Mouse (Mus musculus) intestine, embryonic 14.5 days (tissue): Measurements from ENCODE around the gene Wipf1. TPM values are rescaled to one million over a fixed set of nuclear protein-coding genes. Genes with fewer than 3 reads are reported as not detected.
"Not testable (repeated sequence)": the region's sequence is repeated elsewhere in the genome, so short reads cannot be mapped to it uniquely, and the experiment has no call there.

ENCODE experiments used
- ATAC-seq: fragments of 200-750 bp; cut with Nextera tagmentation; replicated peaks from 2 replicates; pipeline ENCODE4 v1.8.0; 2017; ENCODE audit warnings: low read depth, moderate number of reproducible peaks, moderate TSS enrichment, moderate library complexity; ENCODE audit not compliant: low FRiP score, low TSS enrichment
- DNase-seq: peaks from one replicate; pipeline ENCODE4 v3.0.0-alpha.2; 2018; ENCODE audit warnings: low spot score
- H3K27ac ChIP-seq: fragments of 300-500 bp; sonication (generic); 2 replicates; pipeline ENCODE4 v1.5.1; 2014; ENCODE audit warnings: low read depth, mild to moderate bottlenecking, control low read depth
- H3K27me3 ChIP-seq: fragments of 300-500 bp; sonication (generic); replicated peaks from 2 replicates; pipeline ENCODE4 v1.6.1; 2014; ENCODE audit warnings: low read length, control low read depth; ENCODE audit not compliant: control insufficient read depth, insufficient read depth
- H3K36me3 ChIP-seq: fragments of 300-500 bp; sonication (generic); 2 replicates; pipeline ENCODE4 v1.6.1; 2014; ENCODE audit warnings: low read length, control low read depth; ENCODE audit not compliant: control insufficient read depth, insufficient read depth
- H3K4me1 ChIP-seq: fragments of 300-500 bp; sonication (generic); replicated peaks from 2 replicates; pipeline ENCODE4 v1.6.1; 2014; ENCODE audit warnings: low read length, control low read depth, mixed read lengths; ENCODE audit not compliant: control insufficient read depth, insufficient read depth
- H3K4me2 ChIP-seq: fragments of 300-500 bp; sonication (generic); 2 replicates; pipeline ENCODE4 v1.6.1; 2014; ENCODE audit warnings: low read length
- H3K4me3 ChIP-seq: fragments of 300-500 bp; sonication (generic); 2 replicates; pipeline ENCODE4 v1.5.1; 2014; ENCODE audit warnings: low read depth, low read length, control low read depth, mixed read lengths
- H3K9ac ChIP-seq: fragments of 300-500 bp; sonication (generic); 2 replicates; pipeline ENCODE4 v1.6.1; 2014; ENCODE audit warnings: mild to moderate bottlenecking, low read length
- H3K9me3 ChIP-seq: fragments of 300-500 bp; sonication (generic); 2 replicates; pipeline ENCODE4 v1.6.1; 2016; ENCODE audit warnings: low read length, control low read depth; ENCODE audit not compliant: control insufficient read depth
- WGBS: fragments of 180-500 bp; shearing (Covaris S2); extraction: QIAGEN DNeasy Blood & Tissue Kit; methylation state at CpG from one replicate; pipeline ENCODE4 v1.1.7; 2014; 5-methylcytosine and 5-hydroxymethylcytosine counted together
- polyA plus RNA-seq: library from polyadenylated mRNA; unstranded; fragments of >200 nt; fragmentation: Nextera tagmentation; extraction: Ambion mirVana; gene quantifications from 2 replicates; pipeline ENCODE4 v1.2.1, GENCODE M21; 2014

The Wipf1 gene
- polyA plus RNA-seq, 1 experiment from 2014 or later, result 13.6 TPM

DNA sequence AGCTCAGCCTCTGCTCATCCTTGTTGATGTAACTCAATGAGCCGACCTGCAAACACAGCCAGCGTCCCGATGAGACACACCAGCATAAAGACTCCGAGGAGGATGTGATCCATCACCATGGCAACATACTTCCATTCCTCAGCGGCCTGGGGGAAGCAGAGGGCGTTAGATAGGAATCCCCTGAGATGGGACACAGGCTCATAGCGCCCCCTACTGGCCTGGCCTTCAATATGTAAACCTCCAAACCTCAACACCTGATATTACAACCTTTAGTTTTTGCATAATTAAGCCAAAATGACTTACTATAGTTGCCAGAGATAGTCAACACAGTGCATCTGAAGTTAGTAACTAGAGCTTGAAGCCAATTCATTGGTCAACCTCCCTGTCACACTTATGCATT lies 36.6 kb upstream of the Wipf1 start:
- Histone ChIP-seq H3K9me3 (no peaks in the 10 kb centered on the region), H3K9ac (no peak overlapping the region), H3K4me1 (no peaks in the 10 kb centered on the region; the same call in 1 of the 2 replicates), H3K36me3 (no peaks in the 10 kb centered on the region), H3K27me3 (no peaks in the 10 kb centered on the region), H3K4me3 (no peak overlapping the region), H3K4me2 (no peak overlapping the region), H3K27ac (no peak overlapping the region)
- no peak for ATAC-seq
- no peak for DNase-seq
- WGBS, result 16% methylated on average over 7 of the region's 7 CpGs

DNA sequence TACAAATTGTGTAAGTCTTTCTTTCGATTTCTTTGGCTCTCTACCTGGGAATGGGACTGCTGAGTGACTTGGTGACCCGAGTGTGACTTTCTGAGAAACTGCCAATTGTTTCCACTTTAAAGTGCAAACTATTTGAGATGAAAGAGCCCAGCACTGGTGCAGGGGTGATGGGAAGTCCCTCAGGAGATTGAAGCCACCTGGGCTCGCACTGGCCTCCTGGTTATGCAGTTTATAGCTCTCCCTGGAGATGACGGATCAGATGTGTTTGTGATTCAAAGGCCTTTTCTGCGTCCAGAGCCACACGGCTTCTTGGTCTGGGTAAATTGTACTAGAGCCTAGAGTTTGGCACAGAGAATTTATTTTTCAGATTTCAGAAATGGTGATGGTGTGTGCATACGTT lies 34.2 kb upstream of the Wipf1 start:
- WGBS, result 49% methylated on average over 7 of the region's 7 CpGs
- no peak for ATAC-seq
- no peak overlapping the region for H3K4me3 ChIP-seq
- no peaks in the 10 kb centered on the region for H3K9me3 ChIP-seq
- no peak overlapping the region for H3K27ac ChIP-seq
- no peaks in the 10 kb centered on the region for H3K36me3 ChIP-seq
- no peak overlapping the region for H3K9ac ChIP-seq
- H3K27me3 ChIP-seq, result no peaks in the 10 kb centered on the region
- H3K4me2 ChIP-seq, result no peak overlapping the region
- no peak for DNase-seq
- no peaks in the 10 kb centered on the region; the same call in 1 of the 2 replicates for H3K4me1 ChIP-seq

DNA sequence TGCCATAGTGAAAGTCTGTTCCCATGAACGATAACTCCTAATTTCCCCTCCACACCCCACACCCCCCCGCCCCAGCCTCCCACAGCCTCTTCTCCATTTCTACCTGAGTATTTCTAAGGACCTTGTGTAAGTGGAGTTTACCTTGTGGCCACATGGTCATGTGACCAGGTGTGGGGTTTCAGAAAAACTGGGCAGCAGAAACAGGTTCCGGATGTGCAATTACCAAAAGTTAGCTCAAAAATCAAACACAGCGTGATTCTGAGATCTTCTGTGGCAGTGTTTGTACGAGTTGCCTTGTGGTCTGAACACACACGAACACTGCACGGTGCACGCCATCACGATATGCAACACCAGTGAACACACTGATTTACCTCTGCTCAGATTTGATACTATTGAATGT lies 33.1 kb upstream of the Wipf1 start:
- Histone ChIP-seq H3K9me3 (no peaks in the 10 kb centered on the region), H3K27me3 (no peaks in the 10 kb centered on the region), H3K4me3 (no peak overlapping the region), H3K4me2 (no peak overlapping the region), H3K27ac (no peak overlapping the region), H3K36me3 (no peaks in the 10 kb centered on the region), H3K4me1 (no peaks in the 10 kb centered on the region; the same call in 1 of the 2 replicates), H3K9ac (no peak overlapping the region)
- ATAC-seq, result no peak
- DNase-seq, result no peak
- 94% methylated on average over 9 of the region's 9 CpGs for whole genome bisulfite sequencing

DNA sequence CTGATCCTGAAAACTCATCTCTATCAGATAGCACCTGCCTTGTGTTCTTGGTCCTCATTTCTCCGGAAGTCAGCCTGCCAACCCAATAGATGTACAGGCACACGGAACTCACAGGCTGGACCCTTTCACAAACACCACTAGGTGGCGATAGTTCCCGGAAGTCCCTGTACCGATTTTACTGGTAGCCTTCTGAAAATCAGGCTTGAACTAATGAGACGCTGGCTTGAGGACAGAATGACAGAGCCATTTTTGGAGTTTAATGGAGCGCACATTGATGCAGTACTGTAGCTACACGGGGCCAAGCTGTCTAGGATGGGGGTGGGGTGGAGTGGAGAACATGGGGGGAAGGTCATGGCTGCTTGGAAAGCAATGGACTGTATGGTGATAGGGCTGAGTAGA lies 32.1 kb upstream of the Wipf1 start:
- ATAC-seq, result peak; percentile 69; the same call in 1 of the 2 replicates
- no peak overlapping the region for H3K27ac ChIP-seq
- peak overlapping the region; percentile 74 for H3K4me2 ChIP-seq
- peak overlapping the region; percentile 38 for H3K4me3 ChIP-seq
- H3K9ac ChIP-seq, result no peak overlapping the region
- DNase-seq, result peak; percentile 68
- H3K4me1 ChIP-seq, result no peaks in the 10 kb centered on the region; the same call in 1 of the 2 replicates
- no peaks in the 10 kb centered on the region for H3K27me3 ChIP-seq
- H3K9me3 ChIP-seq, result no peaks in the 10 kb centered on the region
- WGBS, result 9% methylated on average over 8 of the region's 8 CpGs
- no peaks in the 10 kb centered on the region for H3K36me3 ChIP-seq

DNA sequence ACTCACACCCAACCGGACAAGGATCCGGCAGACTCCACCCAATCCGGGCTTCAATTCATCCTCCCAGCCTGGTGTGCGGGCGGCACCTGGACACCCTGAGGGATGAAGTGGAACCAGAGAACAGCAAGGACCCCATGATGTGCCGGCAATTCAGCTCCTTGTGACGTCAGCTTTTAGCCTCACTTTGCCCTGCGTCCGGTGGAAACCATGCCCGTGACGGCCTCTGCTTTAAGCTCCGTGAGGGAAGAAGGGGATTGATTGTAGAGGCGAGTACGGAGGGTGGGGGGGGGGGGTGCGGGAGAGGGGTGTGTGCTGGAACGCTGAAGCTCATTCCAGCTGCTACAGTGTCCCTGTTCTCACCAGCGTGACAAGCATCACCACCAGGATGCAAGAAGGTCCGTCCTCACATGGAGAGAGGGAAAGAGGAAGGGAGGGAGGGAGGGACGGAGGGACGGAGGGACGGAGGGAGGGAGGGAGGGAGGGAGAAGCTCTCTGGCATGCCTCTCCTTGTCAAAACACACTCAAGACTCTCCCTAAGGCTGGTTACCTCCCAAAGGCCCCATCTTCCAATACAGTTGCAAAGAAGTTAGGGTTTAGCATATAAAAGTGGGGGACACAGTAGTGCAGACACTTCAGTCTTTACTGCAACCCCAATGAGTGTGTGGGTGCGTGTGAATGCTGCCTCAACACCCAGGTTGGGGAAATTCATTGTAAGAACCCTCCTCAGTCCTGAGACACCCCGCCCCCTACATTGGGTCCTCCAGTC lies 31.5 kb upstream of the Wipf1 start:
- Histone ChIP-seq H3K4me3 (peak overlapping the region; percentile 38), H3K27ac (no peak overlapping the region), H3K4me2 (peak overlapping the region; percentile 74), H3K36me3 (no peaks in the 10 kb centered on the region), H3K9ac (0 out of 2 replicates have a peak overlapping the region, but pooled peaks have one; percentile 32), H3K27me3 (no peaks in the 10 kb centered on the region), H3K4me1 (no peaks in the 10 kb centered on the region; the same call in 1 of the 2 replicates), H3K9me3 (no peaks in the 10 kb centered on the region)
- WGBS, result 1% methylated on average over 21 of the region's 23 CpGs
- peak; percentile 73 for DNase-seq
- ATAC-seq, result peak; percentile 63

DNA sequence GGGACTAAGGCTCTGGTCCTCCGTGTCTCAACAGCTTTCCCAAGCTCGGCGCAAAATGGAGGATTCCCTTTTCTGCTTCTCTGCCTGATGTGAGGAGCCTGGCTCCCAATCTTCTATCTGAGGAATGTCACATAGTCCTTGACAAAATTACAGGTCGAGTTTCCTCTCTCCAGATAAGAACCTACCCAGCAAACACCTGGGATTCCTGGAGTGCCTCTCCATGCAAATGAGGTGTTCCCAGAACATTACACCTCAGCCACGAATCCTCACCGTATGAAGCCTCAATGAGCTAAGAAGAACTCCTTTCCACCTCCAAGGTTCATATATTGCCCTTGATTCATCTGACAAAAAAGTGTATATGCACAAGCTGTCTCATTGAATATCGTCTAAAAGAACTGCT lies 30.9 kb upstream of the Wipf1 start:
- ATAC-seq, result no peak
- no peaks in the 10 kb centered on the region; the same call in 1 of the 2 replicates for H3K4me1 ChIP-seq

DNA sequence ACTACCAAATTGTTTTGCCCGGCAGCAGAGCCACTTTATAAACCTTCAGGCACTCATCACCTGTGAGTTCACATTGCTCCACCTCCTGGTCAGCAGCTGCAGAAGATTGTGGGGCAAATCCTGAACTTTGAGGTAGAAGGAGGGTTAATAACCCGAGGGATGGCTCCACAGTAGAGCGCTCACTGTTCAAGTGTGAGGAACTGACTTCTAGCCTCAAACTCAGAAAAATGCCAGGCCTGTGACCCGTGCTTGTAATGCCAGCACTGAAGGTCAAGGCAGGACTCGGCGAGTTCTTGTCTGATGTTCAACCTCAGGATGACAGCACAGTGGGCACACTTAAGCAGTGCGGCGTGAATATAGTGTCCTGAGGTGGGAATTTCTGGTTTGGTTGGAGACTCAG lies 28.4 kb upstream of the Wipf1 start:
- no peaks in the 10 kb centered on the region; the same call in 1 of the 2 replicates for H3K4me1 ChIP-seq
- whole genome bisulfite sequencing, result 77% methylated on average over 8 of the region's 8 CpGs
- H3K9me3 ChIP-seq, result no peaks in the 10 kb centered on the region
- H3K4me3 ChIP-seq, result no peak overlapping the region
- H3K27ac ChIP-seq, result no peak overlapping the region
- H3K4me2 ChIP-seq, result no peak overlapping the region
- H3K36me3 ChIP-seq, result no peaks in the 10 kb centered on the region
- H3K9ac ChIP-seq, result no peak overlapping the region
- no peak for ATAC-seq
- DNase-seq, result no peak
- H3K27me3 ChIP-seq, result no peaks in the 10 kb centered on the region

More for the DNA sequence above, 30.9 kb upstream of the Wipf1 start:
- DNase-seq, result no peak
- no peaks in the 10 kb centered on the region for H3K9me3 ChIP-seq
- H3K4me2 ChIP-seq, result peak overlapping the region; percentile 74
- no peaks in the 10 kb centered on the region for H3K36me3 ChIP-seq
- no peak overlapping the region for H3K9ac ChIP-seq
- WGBS, result 42% methylated on average over 7 of the region's 7 CpGs
- no peaks in the 10 kb centered on the region for H3K27me3 ChIP-seq
- H3K4me3 ChIP-seq, result peak overlapping the region; percentile 38
- no peak overlapping the region for H3K27ac ChIP-seq

DNA sequence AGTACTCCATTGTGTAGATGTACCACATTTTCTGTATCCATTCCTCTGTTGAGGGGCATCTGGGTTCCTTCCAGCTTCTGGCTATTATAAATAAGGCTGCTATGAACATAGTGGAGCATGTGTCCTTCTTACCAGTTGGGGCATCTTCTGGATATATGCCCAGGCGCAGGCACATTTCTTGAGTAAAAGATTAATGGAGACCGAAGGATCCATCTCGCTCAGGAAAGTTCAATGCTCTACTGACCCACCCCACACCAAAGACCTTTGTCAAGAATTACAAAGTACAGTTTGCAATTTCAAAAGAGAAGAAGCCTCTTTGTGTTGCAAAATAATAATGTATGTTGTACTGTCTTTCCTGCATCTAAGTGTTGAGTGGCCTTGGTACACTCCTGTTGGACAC lies 27.5 kb upstream of the Wipf1 start:
- H3K4me2 ChIP-seq, H3K9me3 ChIP-seq, H3K9ac ChIP-seq, H3K4me3 ChIP-seq, DNase-seq, H3K27me3 ChIP-seq, H3K27ac ChIP-seq, H3K4me1 ChIP-seq, ATAC-seq, H3K36me3 ChIP-seq: not testable (repeated sequence)
- WGBS, result 97% methylated on average over 3 of the region's 3 CpGs

DNA sequence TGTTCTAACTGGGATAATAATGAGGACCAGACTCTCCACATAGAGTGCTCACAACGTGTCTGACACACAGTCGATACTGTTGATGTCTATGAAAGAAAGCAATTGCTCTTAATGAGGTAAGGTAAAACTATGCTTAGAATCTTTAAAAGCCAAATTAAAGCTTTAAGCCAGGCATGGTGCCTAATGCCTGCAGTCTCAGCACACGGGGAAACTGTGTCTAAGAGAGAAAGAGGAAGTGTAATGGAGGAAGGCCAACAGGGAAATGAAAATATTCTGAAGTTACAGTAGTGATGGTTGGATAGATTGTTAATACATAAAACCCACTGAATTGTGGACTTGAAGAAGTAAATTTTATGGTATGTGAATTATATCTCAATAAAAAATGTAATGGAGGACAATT lies 24.9 kb upstream of the Wipf1 start:
- DNase-seq, result no peak
- no peaks in the 10 kb centered on the region for H3K4me1 ChIP-seq
- no peak overlapping the region for H3K9ac ChIP-seq
- no peak for ATAC-seq
- H3K36me3 ChIP-seq, result no peaks in the 10 kb centered on the region
- H3K27me3 ChIP-seq, result no peaks in the 10 kb centered on the region
- H3K9me3 ChIP-seq, result no peaks in the 10 kb centered on the region
- no peak overlapping the region for H3K4me2 ChIP-seq
- no peak overlapping the region for H3K4me3 ChIP-seq
- no peak overlapping the region for H3K27ac ChIP-seq
- 83% methylated on average over 3 of the region's 3 CpGs for WGBS
